13 mouse cellular contexts compared by ENCODE assay signal in the genomic region with DNA sequence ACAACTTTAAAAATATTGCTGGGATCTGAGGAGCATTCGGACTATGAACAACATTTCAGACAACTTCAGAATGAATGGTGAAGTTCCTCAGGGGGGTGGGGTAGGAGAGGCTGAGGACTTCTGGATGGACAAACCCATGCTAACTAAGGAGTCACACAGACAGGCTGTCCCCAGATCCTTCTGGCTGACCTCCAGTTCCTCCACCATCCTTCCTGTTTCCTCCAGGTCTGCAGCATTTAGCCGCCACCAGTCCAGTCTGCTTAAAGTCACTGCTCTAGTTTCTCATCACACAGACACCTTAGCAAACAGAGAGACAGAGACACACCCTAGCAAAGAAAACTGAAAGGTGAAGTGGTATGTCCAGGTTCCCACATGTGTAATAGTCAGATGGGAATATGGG. TPM values are rescaled to one million over a fixed set of nuclear protein-coding genes. Genes with fewer than 3 reads are reported as not detected.
DNase-seq lines count a peak whose midpoint lies in the region; ATAC-seq and TF ChIP-seq lines count a peak whose summit lies in the region.
"Had no signal": no experiment of that assay in that cellular context is flagged by ENCODE, and none has a peak within 500 bp of the region (broad histone marks: within the 10 kb centered on the region; RNA-seq: fewer than 3 reads in every experiment).

No protein-coding gene starts in this region.

- no peak overlapping the region for H3K4me2 ChIP-seq in kidney, embryonic 14.5 days (replicated peaks; ENCODE audit: low read depth, low read length)
- no peak overlapping the region for H3K4me2 ChIP-seq in heart, postnatal 0 days (ENCODE audit: low read depth, low read length)
- H3K4me2 ChIP-seq in hindbrain, embryonic 13.5 days = no peak overlapping the region
- no peak overlapping the region for H3K4me2 ChIP-seq in forebrain, embryonic 11.5 days (ENCODE audit: low read depth, low read length, severe bottlenecking)
- H3K4me2 ChIP-seq: embryonic facial prominence, embryonic 12.5 days had no signal

- no peaks in the 10 kb centered on the region for H3K9me3 ChIP-seq in kidney, embryonic 14.5 days (ENCODE audit: control insufficient read depth, low read length)
- H3K9me3 ChIP-seq in heart, postnatal 0 days (replicated peaks; ENCODE audit: control insufficient read depth, low read length) = no peaks in the 10 kb centered on the region
- H3K9me3 ChIP-seq in hindbrain, embryonic 13.5 days = no peaks in the 10 kb centered on the region
- no peaks in the 10 kb centered on the region for H3K9me3 ChIP-seq in forebrain, embryonic 11.5 days (ENCODE audit: control insufficient read depth, low read length)
- H3K9me3 ChIP-seq: embryonic facial prominence, embryonic 12.5 days; limb, embryonic 10.5 days had no signal

- 92% methylated on average over 2 of the region's 2 CpGs for WGBS in kidney, embryonic 14.5 days
- 69% methylated on average over 2 of the region's 2 CpGs for WGBS in heart, postnatal 0 days
- 92% methylated on average over 2 of the region's 2 CpGs for WGBS in hindbrain, embryonic 13.5 days
- 94% methylated on average over 2 of the region's 2 CpGs for WGBS in forebrain, embryonic 11.5 days

- DNase-seq in cerebellum, adult 9-11 months = peak; percentile 55
- no peak for DNase-seq in cerebellum, adult 11 months
- peak; percentile 32 for DNase-seq in kidney, postnatal 10 days
- peak; percentile 14 for DNase-seq in 3T3-L1 (ENCODE audit: low read depth, low spot score)
- DNase-seq in heart, postnatal 0 days (ENCODE audit: low spot score) = no peak
- DNase-seq in forebrain, embryonic 11.5 days (ENCODE audit: low spot score) = no peak
- DNase-seq: adrenal gland, adult 8-10 months; forebrain, postnatal 0 days had no signal

- no peaks in the 10 kb centered on the region; the same call in 1 of the 2 replicates for H3K36me3 ChIP-seq in kidney, embryonic 14.5 days (ENCODE audit: control insufficient read depth, insufficient read depth, low read length)
- H3K36me3 ChIP-seq in heart, postnatal 0 days (replicated peaks; ENCODE audit: control insufficient read depth, insufficient read depth, low read length) = no peaks in the 10 kb centered on the region
- H3K36me3 ChIP-seq in hindbrain, embryonic 13.5 days = peaks cover 21% of the 10 kb centered on the region
- H3K36me3 ChIP-seq in forebrain, embryonic 11.5 days (ENCODE audit: control insufficient read depth, insufficient read depth, low read length) = no peaks in the 10 kb centered on the region
- H3K36me3 ChIP-seq: embryonic facial prominence, embryonic 12.5 days had no signal

- H3K4me1 ChIP-seq in kidney, embryonic 14.5 days (ENCODE audit: control insufficient read depth, insufficient read depth, low read length) = 0 out of 2 replicates have a peak, but pooled peaks cover 9% of the 10 kb centered on the region
- peaks cover 13% of the 10 kb centered on the region for H3K4me1 ChIP-seq in heart, postnatal 0 days (ENCODE audit: control insufficient read depth, insufficient read depth)
- peaks cover 23% of the 10 kb centered on the region for H3K4me1 ChIP-seq in hindbrain, embryonic 13.5 days (replicated peaks)
- H3K4me1 ChIP-seq in forebrain, embryonic 11.5 days (replicated peaks; ENCODE audit: control insufficient read depth, insufficient read depth, low read length) = no peaks in the 10 kb centered on the region

- no peak for TF ChIP-seq CTCF in heart, postnatal 0 days (IDR thresholded peaks at IDR 0.05; ENCODE audit: low read depth)

- no peak overlapping the region for H3K9ac ChIP-seq in kidney, embryonic 14.5 days (ENCODE audit: low read depth, low read length)
- H3K9ac ChIP-seq in heart, postnatal 0 days (replicated peaks; ENCODE audit: low read depth, low read length) = no peak overlapping the region
- no peak overlapping the region for H3K9ac ChIP-seq in hindbrain, embryonic 13.5 days
- H3K9ac ChIP-seq in forebrain, embryonic 11.5 days (ENCODE audit: low read length) = no peak overlapping the region
- H3K9ac ChIP-seq: embryonic facial prominence, embryonic 12.5 days; forebrain, postnatal 0 days had no signal

- no peak for TF ChIP-seq EP300 in heart, postnatal 0 days (IDR thresholded peaks at IDR 0.05; ENCODE audit: low read depth)

- no peaks in the 10 kb centered on the region for H3K27me3 ChIP-seq in kidney, embryonic 14.5 days (ENCODE audit: control insufficient read depth, insufficient read depth, low read length)
- H3K27me3 ChIP-seq in heart, postnatal 0 days (ENCODE audit: control insufficient read depth, insufficient read depth, low read length) = no peaks in the 10 kb centered on the region
- H3K27me3 ChIP-seq in hindbrain, embryonic 13.5 days = no peaks in the 10 kb centered on the region
- no peaks in the 10 kb centered on the region for H3K27me3 ChIP-seq in forebrain, embryonic 11.5 days (ENCODE audit: control insufficient read depth, insufficient read depth, low read length)
- H3K27me3 ChIP-seq: embryonic facial prominence, embryonic 12.5 days had no signal

- H3K4me3 ChIP-seq in kidney, embryonic 14.5 days (ENCODE audit: low read length) = no peak overlapping the region
- no peak overlapping the region for H3K4me3 ChIP-seq in heart, postnatal 0 days (ENCODE audit: low read depth, low read length)
- H3K4me3 ChIP-seq in hindbrain, embryonic 13.5 days = no peak overlapping the region
- no peak overlapping the region for H3K4me3 ChIP-seq in forebrain, embryonic 11.5 days (ENCODE audit: low read depth, low read length)
- H3K4me3 ChIP-seq: embryonic facial prominence, embryonic 12.5 days; limb, embryonic 10.5 days had no signal

- no peak for ATAC-seq in kidney, embryonic 14.5 days (ENCODE audit: low FRiP score, low TSS enrichment)
- no peak for ATAC-seq in heart, postnatal 0 days (ENCODE audit: insufficient read depth, low read depth)
- ATAC-seq in hindbrain, embryonic 13.5 days (ENCODE audit: low FRiP score) = no peak
- ATAC-seq in forebrain, embryonic 11.5 days (replicated peaks; ENCODE audit: low FRiP score) = no peak
- ATAC-seq: forebrain, postnatal 0 days had no signal

- no peak overlapping the region for H3K27ac ChIP-seq in kidney, embryonic 14.5 days (ENCODE audit: low read depth, low read length)
- H3K27ac ChIP-seq in heart, postnatal 0 days (ENCODE audit: low read depth) = 0 out of 2 replicates have a peak overlapping the region, but pooled peaks have one; percentile 9
- H3K27ac ChIP-seq in hindbrain, embryonic 13.5 days = no peak overlapping the region
- H3K27ac ChIP-seq in forebrain, embryonic 11.5 days (ENCODE audit: low read depth, low read length) = no peak overlapping the region
- H3K27ac ChIP-seq: embryonic facial prominence, embryonic 12.5 days; limb, embryonic 10.5 days; stomach, postnatal 0 days had no signal

RNA-seq across cellular contexts. Expression of gene Asxl2, which starts 2.5 kb away (rescaled TPM):
- 13.9 and 25.4 TPM in 2 replicates for polyA plus RNA-seq in kidney, embryonic 14.5 days (2014; fragmentation: Nextera tagmentation; extraction: Ambion mirVana)
- total RNA-seq in heart, postnatal 0 days (2014; rRNA removed; ENCODE audit: low replicate concordance) = 16.1 and 17.5 TPM in 2 replicates
- polyA plus RNA-seq in heart, postnatal 0 days (2015; fragmentation: Nextera tagmentation; extraction: Ambion mirVana) = 8.6 and 9.5 TPM in 2 replicates
- 12.8 and 14.5 TPM in 2 replicates for polyA plus RNA-seq in hindbrain, embryonic 13.5 days (2015; fragmentation: Nextera tagmentation; extraction: Ambion mirVana)
- 19.7 and 22.0 TPM in 2 replicates for polyA plus RNA-seq in forebrain, embryonic 11.5 days (2014; fragmentation: Nextera tagmentation; extraction: Ambion mirVana)

RNA-seq across cellular contexts. Expression of gene Kif3c, which starts 59.2 kb away (rescaled TPM):
- 8.3 and 10.5 TPM in 2 replicates for polyA plus RNA-seq in kidney, embryonic 14.5 days (2014; fragmentation: Nextera tagmentation; extraction: Ambion mirVana)
- 4.3 and 8.3 TPM in 2 replicates for total RNA-seq in heart, postnatal 0 days (2014; rRNA removed; ENCODE audit: low replicate concordance)
- polyA plus RNA-seq in heart, postnatal 0 days (2015; fragmentation: Nextera tagmentation; extraction: Ambion mirVana) = 2.4 and 2.9 TPM in 2 replicates
- 77.8 and 80.7 TPM in 2 replicates for polyA plus RNA-seq in hindbrain, embryonic 13.5 days (2015; fragmentation: Nextera tagmentation; extraction: Ambion mirVana)
- polyA plus RNA-seq in forebrain, embryonic 11.5 days (2014; fragmentation: Nextera tagmentation; extraction: Ambion mirVana) = 31.2 and 32.3 TPM in 2 replicates

Comparison
In these comparisons a context has a peak if more than half of its experiments do, and no peak if none do; other contexts are left out.
1. DNase-seq: peak in cerebellum, adult 9-11 months (single experiment), kidney, postnatal 10 days (single experiment) and 3T3-L1 (single experiment); none in cerebellum, adult 11 months (single experiment), heart, postnatal 0 days (single experiment) and forebrain, embryonic 11.5 days (single experiment).